Mouse (Mus musculus): ENCODE measurements around the gene Phactr2.

DNA sequence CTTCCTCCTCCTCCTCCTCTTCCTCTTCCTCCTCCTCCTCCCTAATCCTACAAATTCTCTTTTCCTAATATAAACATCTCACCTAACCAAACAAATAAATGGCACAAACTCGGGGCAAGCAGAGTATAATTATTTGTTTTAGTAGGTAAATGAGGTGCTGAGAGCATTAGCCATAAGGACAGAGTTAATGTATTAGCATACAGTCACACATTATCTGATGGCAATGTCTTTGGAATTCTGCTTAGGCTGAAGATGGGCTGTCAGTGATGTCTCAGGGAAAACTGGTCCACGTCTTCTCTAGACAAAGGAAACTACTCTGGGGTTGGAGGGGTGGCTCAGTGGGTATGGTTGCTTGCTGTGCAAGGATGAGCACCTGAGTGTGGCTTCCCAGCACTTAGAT, 302.8 kb downstream of the Phactr2 start:
- no peak for TF ChIP-seq POLR2A (IDR thresholded peaks at IDR 0.05; ENCODE audit: extremely low read depth, insufficient read depth, low read length)
- no peak for TF ChIP-seq CTCF (IDR thresholded peaks at IDR 0.05; ENCODE audit: extremely low read depth, insufficient read depth, low read length)

Data from cortical plate, adult 2 months (tissue).